Mouse (Mus musculus) CH12.LX (cell line): Measurements from ENCODE around the gene Cdca7. TPM values are rescaled to one million over a fixed set of nuclear protein-coding genes. Genes with fewer than 3 reads are reported as not detected.

ENCODE experiments used
- DNase-seq: peaks from one replicate; pipeline ENCODE4 v3.0.0-alpha.2; 2013; ENCODE audit errors: extremely low read depth
- H3K27ac ChIP-seq: 2 replicates; pipeline ENCODE4 v1.5.1; 2012; ENCODE audit warnings: low read depth, mild to moderate bottlenecking, control low read depth, moderate library complexity; ENCODE audit not compliant: insufficient read depth
- H3K27me3 ChIP-seq: replicated peaks from 2 replicates; pipeline ENCODE3; 2012; ENCODE audit warnings: inconsistent platforms
- H3K36me3 ChIP-seq, 2 experiments: replicated peaks in 1 of 2; 2 replicates each; pipeline versions ENCODE3 to v1.6.1; 2012; ENCODE audit warnings: inconsistent platforms in 1 of 2, low read length in 1 of 2, mild to moderate bottlenecking in 1 of 2, mixed read lengths in 1 of 2, moderate library complexity in 1 of 2; ENCODE audit not compliant: control insufficient read depth in 1 of 2, insufficient read depth in 1 of 2
- H3K4me1 ChIP-seq, 2 experiments: 2 replicates each; pipeline ENCODE4 v1.6.1; 2012; ENCODE audit warnings: inconsistent platforms in 1 of 2, moderate library complexity in 1 of 2; ENCODE audit not compliant: insufficient read depth in 2 of 2, control insufficient read depth in 1 of 2
- H3K4me2 ChIP-seq: 2 replicates; pipeline ENCODE4 v1.6.1; 2012; ENCODE audit warnings: low read depth, mild to moderate bottlenecking, control low read depth; ENCODE audit not compliant: poor library complexity, insufficient read depth, severe bottlenecking
- H3K4me3 ChIP-seq, 3 experiments: fragments of 150-350 bp in 1 of 3; sonication (generic) in 1 of 3; replicated peaks in 1 of 3; 2 replicates each; pipeline versions ENCODE3 to v1.5.1; 2011 to 2012; ENCODE audit warnings: low read depth in 2 of 3, low read length in 2 of 3, mild to moderate bottlenecking in 2 of 3, moderate library complexity in 2 of 3, control low read depth in 1 of 3, improper control_type of control experiment in 1 of 3, inconsistent platforms in 1 of 3, mixed read lengths in 1 of 3; ENCODE audit not compliant: poor library complexity in 1 of 3
- H3K79me2 ChIP-seq: replicated peaks from 2 replicates; pipeline ENCODE4 v1.6.1; 2012; ENCODE audit warnings: mild to moderate bottlenecking, moderate library complexity; ENCODE audit not compliant: control insufficient read depth, poor library complexity, insufficient read depth, severe bottlenecking; ENCODE audit errors: extremely low read depth
- H3K9ac ChIP-seq: 2 replicates; pipeline ENCODE4 v1.6.1; 2012; ENCODE audit warnings: low read depth, mild to moderate bottlenecking, control low read depth, moderate library complexity; ENCODE audit not compliant: insufficient read depth
- H3K9me3 ChIP-seq: replicated peaks from 2 replicates; pipeline ENCODE3; 2012; ENCODE audit warnings: low read length, inconsistent platforms, mixed read lengths
- CHD1 ChIP-seq: IDR thresholded peaks from 2 replicates; pipeline ENCODE4 v1.6.1; 2012; ENCODE audit warnings: low read depth, low read length, improper control_type of control experiment, inconsistent platforms
- E2F4 ChIP-seq: IDR thresholded peaks from 2 replicates; pipeline ENCODE4 v1.6.1; 2011; ENCODE audit warnings: low read depth, low read length, improper control_type of control experiment; ENCODE audit not compliant: insufficient replicate concordance
- EP300 ChIP-seq: IDR thresholded peaks from 2 replicates; pipeline ENCODE4 v1.6.1; 2011; ENCODE audit warnings: low read length, improper control_type of control experiment
- HCFC1 ChIP-seq: IDR thresholded peaks from 2 replicates; pipeline ENCODE4 v1.6.1; 2012; ENCODE audit warnings: low read depth, mild to moderate bottlenecking, inconsistent platforms, low read length, improper control_type of control experiment
- JUN ChIP-seq: IDR thresholded peaks from 2 replicates; pipeline ENCODE4 v1.6.1; 2011; ENCODE audit warnings: low read depth, mild to moderate bottlenecking, low read length, improper control_type of control experiment, moderate library complexity; ENCODE audit not compliant: insufficient read depth
- JUND ChIP-seq: conservative IDR thresholded peaks from 2 replicates; pipeline ENCODE4 v1.6.1; 2011; ENCODE audit warnings: low read depth, low read length, improper control_type of control experiment
- KAT2A ChIP-seq: IDR thresholded peaks from 2 replicates; pipeline ENCODE4 v1.6.1; 2012; ENCODE audit warnings: low read length, improper control_type of control experiment, inconsistent platforms; ENCODE audit not compliant: insufficient replicate concordance
- MAX ChIP-seq: IDR thresholded peaks from 2 replicates; pipeline ENCODE4 v1.6.1; 2011; ENCODE audit warnings: low read length, improper control_type of control experiment
- MYC ChIP-seq: IDR thresholded peaks from 2 replicates; pipeline ENCODE4 v1.6.1; 2011; ENCODE audit warnings: low read depth, mild to moderate bottlenecking, improper control_type of control experiment, low read length
- NELFE ChIP-seq: IDR thresholded peaks from 2 replicates; pipeline ENCODE4 v1.6.1; 2011; ENCODE audit warnings: low read depth, low read length, improper control_type of control experiment
- NRF1 ChIP-seq: IDR thresholded peaks from 2 replicates; pipeline ENCODE4 v1.6.1; 2014; ENCODE audit warnings: low read depth, mild to moderate bottlenecking, inconsistent platforms, low read length, improper control_type of control experiment, moderate library complexity
- RAD21 ChIP-seq: IDR thresholded peaks from 2 replicates; pipeline ENCODE4 v1.6.1; 2011; ENCODE audit warnings: low read depth, mild to moderate bottlenecking, low read length, improper control_type of control experiment, moderate library complexity
- TCF12 ChIP-seq: IDR thresholded peaks from 2 replicates; pipeline ENCODE4 v1.6.1; 2014; ENCODE audit warnings: low read depth, mild to moderate bottlenecking, inconsistent platforms, low read length, improper control_type of control experiment
- ZMIZ1 ChIP-seq: IDR thresholded peaks from 2 replicates; pipeline ENCODE4 v1.6.1; 2012; ENCODE audit warnings: low read depth, mild to moderate bottlenecking, inconsistent platforms, low read length, improper control_type of control experiment
- ZNF384 ChIP-seq: IDR thresholded peaks from 2 replicates; pipeline ENCODE4 v1.6.1; 2012; ENCODE audit warnings: low read depth, low read length, improper control_type of control experiment, inconsistent platforms
- dilution Hi-C: fragments of 300-500 bp; cut with MboI; formaldehyde crosslinking; loops from 2 replicates; pipeline ENCODE4 v1.14.3; 2020; ENCODE audit warnings: low sequenced_read_pairs; ENCODE audit not compliant: extremely low pct_unique_long_range_greater_than_20kb, extremely low pct_ligation_motif_present
- in situ Hi-C: fragments of 300-500 bp; cut with MboI; formaldehyde crosslinking; loops from 3 replicates; pipeline ENCODE4 v1.14.3; 2019; ENCODE audit warnings: low sequenced_read_pairs, low pct_ligation_motif_present, low pct_unique_long_range_greater_than_20kb, mixed read lengths
- polyA plus RNA-seq: library from polyadenylated mRNA; unstranded; fragments of >175 nt; gene quantifications from 2 replicates; pipeline ENCODE4 v1.2.1, GENCODE M21; 2012; ENCODE audit warnings: low read depth; ENCODE audit not compliant: insufficient read length
- total RNA-seq, 2 experiments: library from RNA; depleted of rRNA; stranded (reverse); fragments of 300-350 nt in 1 of 2; fragments of >200 nt in 1 of 2; gene quantifications; 2 replicates each; pipeline ENCODE4 v1.2.3; 2012 to 2014

Gene Cdca7
- total and polyA plus RNA-seq, 3 experiments = 83.5 to 202 (median 114) TPM

DNA sequence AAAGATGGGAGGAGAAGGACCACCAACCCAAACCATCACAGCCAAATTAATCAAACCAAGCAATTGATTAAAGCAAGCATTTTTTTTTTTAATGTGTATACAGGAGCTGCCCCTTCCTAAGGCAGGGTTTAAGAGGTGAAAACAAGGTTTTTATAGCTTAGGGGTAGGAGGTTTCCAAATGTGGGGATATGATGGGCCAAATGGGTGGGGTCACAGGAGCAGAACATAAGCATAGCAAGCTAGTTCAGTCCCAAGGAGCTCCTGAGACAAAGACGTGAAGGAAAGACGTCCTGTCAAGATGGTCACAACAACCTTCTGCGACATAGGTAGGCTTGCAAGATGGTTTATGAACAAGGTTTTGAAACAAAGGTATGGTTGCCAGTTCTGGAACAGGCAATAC, 49.6 kb downstream of the Cdca7 start:
- Histone ChIP-seq H3K9ac (no peak overlapping the region), H3K4me2 (no peak overlapping the region), H3K36me3 (no peaks in the 10 kb centered on the region), H3K27ac (no peak overlapping the region), H3K4me3 (no peak overlapping the region), H3K9me3 (no peaks in the 10 kb centered on the region), H3K79me2 (no peaks in the 10 kb centered on the region), H3K27me3 (peaks cover 41% of the 10 kb centered on the region), H3K4me1 (no peaks in the 10 kb centered on the region)
- in situ Hi-C loops = no loop called here
- no peak for TF ChIP-seq NRF1
- TF ChIP-seq KAT2A = no peak
- no peak for TF ChIP-seq NELFE
- TF ChIP-seq HCFC1 = no peak
- no peak for TF ChIP-seq ZMIZ1
- TF ChIP-seq E2F4 = no peak
- no peak for TF ChIP-seq EP300
- TF ChIP-seq JUN = no peak
- TF ChIP-seq ZNF384 = no peak
- no peak for TF ChIP-seq JUND
- no peak for TF ChIP-seq TCF12
- no peak for TF ChIP-seq MAX
- dilution Hi-C loops = no loop called here
- DNase-seq = no peak

GRCm38 (mm10) chr2:72529026-72529357, 53.0 kb downstream of the Cdca7 start:
- Histone ChIP-seq H3K9me3 (no peaks in the 10 kb centered on the region), H3K4me2 (no peak overlapping the region), H3K27me3 (peaks cover 59% of the 10 kb centered on the region), H3K79me2 (no peaks in the 10 kb centered on the region), H3K36me3 (no peaks in the 10 kb centered on the region), H3K4me3 (no peak overlapping the region), H3K4me1 (no peaks in the 10 kb centered on the region), H3K9ac (no peak overlapping the region), H3K27ac (no peak overlapping the region)
- no peak for DNase-seq
- dilution Hi-C loops (no loop called here), in situ Hi-C loops (no loop called here)
- TF ChIP-seq CHD1 (no peak), RAD21 (no peak), EP300 (no peak), NRF1 (no peak), MYC (no peak)
